25 mouse cellular contexts compared by ENCODE assay signal in genomic region chr17:9068859-9069602, GRCm38 (mm10).
"Had no signal": no experiment of that assay in that cellular context is flagged by ENCODE, and none has a peak within 500 bp of the region (broad histone marks: within the 10 kb centered on the region; RNA-seq: fewer than 3 reads in every experiment).

No protein-coding gene starts in this region.

- H3K4me2 ChIP-seq: limb, embryonic 12.5 days; limb, embryonic 15.5 days; liver, embryonic 12.5 days; liver, embryonic 15.5 days; lung, embryonic 15.5 days; midbrain, embryonic 13.5 days; neural tube, embryonic 13.5 days; stomach, embryonic 15.5 days had no signal

- H3K27ac ChIP-seq: limb, embryonic 12.5 days; limb, embryonic 15.5 days; liver, embryonic 12.5 days; liver, embryonic 15.5 days; lung, embryonic 15.5 days; midbrain, embryonic 10.5 days; midbrain, embryonic 13.5 days; neural tube, embryonic 13.5 days; stomach, embryonic 15.5 days had no signal

- H3K9ac ChIP-seq: limb, embryonic 12.5 days; limb, embryonic 15.5 days; liver, embryonic 12.5 days; liver, embryonic 15.5 days; lung, embryonic 15.5 days; midbrain, embryonic 13.5 days; neural tube, embryonic 13.5 days; stomach, embryonic 15.5 days had no signal

- H3K9me3 ChIP-seq: limb, embryonic 12.5 days; limb, embryonic 15.5 days; liver, embryonic 12.5 days; liver, embryonic 15.5 days; lung, embryonic 15.5 days; megakaryocyte, embryonic 14.5 days; midbrain, embryonic 10.5 days; midbrain, embryonic 13.5 days; neural tube, embryonic 13.5 days; stomach, embryonic 15.5 days had no signal

- DNase-seq: kidney, adult 18-20 months; kidney, adult 9 months; kidney, postnatal 14 days; kidney, postnatal 4 days; left cerebral cortex, postnatal 4 days; lung, adult 18-20 months; lung, postnatal 10 days; lung, postnatal 36 days; retina, postnatal 1 day; right cerebral cortex, postnatal 25 days; spleen, adult 18-20 months; thymus, adult 18-20 months; thymus, postnatal 36 days had no signal

- ATAC-seq: liver, embryonic 12.5 days; midbrain, embryonic 13.5 days; midbrain, embryonic 16.5 days had no signal

- H3K36me3 ChIP-seq: limb, embryonic 12.5 days; limb, embryonic 15.5 days; liver, embryonic 12.5 days; liver, embryonic 15.5 days; lung, embryonic 15.5 days; midbrain, embryonic 10.5 days; midbrain, embryonic 13.5 days; neural tube, embryonic 13.5 days; stomach, embryonic 15.5 days had no signal

- H3K4me1 ChIP-seq: limb, embryonic 12.5 days; limb, embryonic 15.5 days; liver, embryonic 12.5 days; liver, embryonic 15.5 days; lung, embryonic 15.5 days; megakaryocyte, embryonic 14.5 days; midbrain, embryonic 10.5 days; midbrain, embryonic 13.5 days; neural tube, embryonic 13.5 days; stomach, embryonic 15.5 days had no signal

- H3K4me3 ChIP-seq: limb, embryonic 12.5 days; limb, embryonic 15.5 days; liver, embryonic 12.5 days; liver, embryonic 15.5 days; lung, embryonic 15.5 days; megakaryocyte, embryonic 14.5 days; midbrain, embryonic 10.5 days; midbrain, embryonic 13.5 days; myocyte; neural tube, embryonic 13.5 days; stomach, embryonic 15.5 days had no signal

- H3K27me3 ChIP-seq: limb, embryonic 12.5 days; limb, embryonic 15.5 days; liver, embryonic 12.5 days; liver, embryonic 15.5 days; lung, embryonic 15.5 days; megakaryocyte, embryonic 14.5 days; midbrain, embryonic 13.5 days; neural tube, embryonic 13.5 days; stomach, embryonic 15.5 days had no signal
